Mouse (Mus musculus) kidney, postnatal 25 days (tissue): ENCODE data around the gene Wdr45.
A peak's percentile ranks its signal among the peaks of the same experiment; 100 is the strongest.

Source experiments
- DNase-seq, 2 experiments: peaks; one replicate each; pipeline ENCODE4 v3.0.0; 2021; ENCODE audit warnings: mixed read lengths in 2 of 2

Wdr45 gene

GRCm38 (mm10) chrX:7721514-7722281, 7.6 kb downstream of the Wdr45 start, which contains the start of gene Gm45208:
Gene Gm45208, plus strand, starts transcription at chrX:7722245.
- peak; percentile 64 to 81 for DNase-seq

- no peak for DNase-seq
These were observed 8.1 kb downstream of the Wdr45 start for GRCm38 (mm10) chrX:7722282-7722611.

- DNase-seq: no peak
These were observed 8.6 kb downstream of the Wdr45 start for GRCm38 (mm10) chrX:7722691-7723090.

- no peak for DNase-seq
These were observed 10.0 kb downstream of the Wdr45 start for GRCm38 (mm10) chrX:7724135-7724534.

GRCm38 (mm10) chrX:7725841-7726240, 11.7 kb downstream of the Wdr45 start:
- no peak for DNase-seq

- DNase-seq: no peak
These were observed 13.0 kb downstream of the Wdr45 start for GRCm38 (mm10) chrX:7727176-7727575.

GRCm38 (mm10) chrX:7728215-7728921, 14.2 kb downstream of the Wdr45 start, which contains the start of gene Praf2:
Gene Praf2, plus strand, starts transcription at chrX:7728439.
- peak; percentile 80 to 90 for DNase-seq

GRCm38 (mm10) chrX:7728922-7729265, 14.8 kb downstream of the Wdr45 start:
- DNase-seq: peak in 1 of 2 experiments; percentile 25

GRCm38 (mm10) chrX:7733571-7734156, 19.5 kb downstream of the Wdr45 start:
- DNase-seq: peak; percentile 79 to 82

- DNase-seq: peak; percentile 84 to 90
These were observed 25.4 kb downstream of the Wdr45 start for GRCm38 (mm10) chrX:7739336-7740081.

- peak in 1 of 2 experiments; percentile 56 for DNase-seq
These were observed 26.1 kb downstream of the Wdr45 start for GRCm38 (mm10) chrX:7740082-7740819.

GRCm38 (mm10) chrX:7741103-7741502, 27.0 kb downstream of the Wdr45 start:
- DNase-seq: no peak

- DNase-seq: no peak
These were observed 29.3 kb downstream of the Wdr45 start for GRCm38 (mm10) chrX:7743470-7743869.

GRCm38 (mm10) chrX:7744940-7745339, 30.8 kb downstream of the Wdr45 start:
- no peak for DNase-seq

- no peak for DNase-seq
These were observed 31.3 kb downstream of the Wdr45 start for GRCm38 (mm10) chrX:7745429-7745828.

GRCm38 (mm10) chrX:7750432-7751116, 36.4 kb downstream of the Wdr45 start, which contains the start of gene Ccdc120:
Gene Ccdc120, minus strand, starts transcription at chrX:7750905.
- DNase-seq: peak; percentile 84 to 87

GRCm38 (mm10) chrX:7753627-7754026, 39.5 kb downstream of the Wdr45 start:
- DNase-seq: peak in 1 of 2 experiments; percentile 45

GRCm38 (mm10) chrX:7762137-7762920, 48.2 kb downstream of the Wdr45 start, which contains the start of gene Tfe3:
Gene Tfe3, plus strand, starts transcription at chrX:7762560.
- peak; percentile 92 to 97 for DNase-seq

GRCm38 (mm10) chrX:7762921-7763197, 48.7 kb downstream of the Wdr45 start:
- DNase-seq: no peak

- DNase-seq: peak in 1 of 2 experiments; percentile 59
These were observed 49.7 kb downstream of the Wdr45 start for GRCm38 (mm10) chrX:7763631-7764393.
